Mouse (Mus musculus): ENCODE measurements around the gene Rtn4rl1. TPM values are rescaled to one million over a fixed set of nuclear protein-coding genes. Genes with fewer than 3 reads are reported as not detected.

Rtn4rl1 gene
- polyA plus RNA-seq, 1 experiment from 2014 or later, result 17.8 TPM

DNA sequence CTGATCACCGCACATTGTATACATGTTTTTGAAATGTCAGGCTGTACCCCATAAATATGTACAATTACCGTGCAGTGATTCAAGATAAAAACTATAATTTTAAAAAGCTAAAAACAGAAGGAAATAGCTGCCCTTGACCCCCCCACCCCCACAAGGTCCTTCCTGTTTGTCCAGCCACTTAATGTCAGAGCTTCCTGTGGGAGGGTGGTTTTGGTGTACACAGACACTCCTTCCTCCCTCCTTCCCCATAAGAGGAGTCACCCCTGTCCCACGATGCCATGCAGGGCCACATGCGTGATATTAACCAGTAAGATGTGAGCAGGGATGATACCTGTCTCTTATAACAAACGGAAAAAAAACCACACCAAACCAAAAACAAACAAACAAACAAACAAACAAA lies 61.7 kb downstream of the Rtn4rl1 start:
- no peak overlapping the region for H3K27ac ChIP-seq (ENCODE audit: low read length)
- no peak overlapping the region for H3K4me2 ChIP-seq (ENCODE audit: low read length)
- H3K36me3 ChIP-seq (ENCODE audit: control insufficient read depth, insufficient read depth, low read length), result no peaks in the 10 kb centered on the region
- no peaks in the 10 kb centered on the region for H3K9me3 ChIP-seq (replicated peaks; ENCODE audit: control insufficient read depth, low read length, poor library complexity, severe bottlenecking)
- H3K4me1 ChIP-seq (ENCODE audit: control insufficient read depth, insufficient read depth, low read length), result no peaks in the 10 kb centered on the region
- no peak for ATAC-seq
- no peaks in the 10 kb centered on the region for H3K27me3 ChIP-seq (ENCODE audit: control insufficient read depth, insufficient read depth, low read depth, low read length)
- WGBS, result 82% methylated on average over 5 of the region's 5 CpGs
- no peak overlapping the region for H3K9ac ChIP-seq (ENCODE audit: low read depth, low read length)
- no peak overlapping the region for H3K4me3 ChIP-seq (ENCODE audit: low read depth, low read length)

DNA sequence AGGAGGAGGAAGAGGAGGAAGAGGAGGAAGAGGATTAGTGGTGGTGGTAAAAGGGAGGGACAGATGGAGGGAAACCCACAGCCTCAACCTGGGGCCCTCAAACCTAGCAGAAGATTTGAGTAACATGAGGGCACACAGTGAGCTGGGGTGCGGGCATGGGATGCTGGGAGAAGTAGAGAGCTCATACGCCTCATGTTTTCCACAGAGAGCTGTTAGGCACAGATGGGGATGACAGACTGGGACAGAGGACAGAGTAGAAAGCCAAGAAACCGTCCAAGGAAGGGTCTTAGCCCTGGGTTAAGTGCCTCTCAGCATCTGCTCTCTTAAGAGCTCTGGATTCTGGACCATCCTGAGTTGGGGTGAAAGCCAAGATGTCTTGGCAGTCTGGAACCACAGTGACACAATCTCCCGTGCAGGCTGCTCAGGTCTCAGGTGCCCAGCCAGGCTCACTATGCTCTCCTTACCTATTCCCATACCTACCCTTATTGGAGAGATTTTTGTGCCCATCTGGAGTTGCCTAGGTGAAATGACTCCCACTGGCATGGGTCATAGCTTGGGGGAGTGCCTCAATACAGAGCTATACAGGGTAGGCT lies 63.6 kb downstream of the Rtn4rl1 start:
- no peak overlapping the region for H3K4me3 ChIP-seq (ENCODE audit: low read depth, low read length)
- no peaks in the 10 kb centered on the region for H3K27me3 ChIP-seq (ENCODE audit: control insufficient read depth, insufficient read depth, low read depth, low read length)
- H3K36me3 ChIP-seq (ENCODE audit: control insufficient read depth, insufficient read depth, low read length), result no peaks in the 10 kb centered on the region
- H3K27ac ChIP-seq (ENCODE audit: low read length), result no peak overlapping the region
- 81% methylated on average over 4 of the region's 4 CpGs for WGBS
- no peak for ATAC-seq
- H3K4me2 ChIP-seq (ENCODE audit: low read length), result no peak overlapping the region
- H3K4me1 ChIP-seq (ENCODE audit: control insufficient read depth, insufficient read depth, low read length), result peaks cover 9% of the 10 kb centered on the region
- no peaks in the 10 kb centered on the region for H3K9me3 ChIP-seq (replicated peaks; ENCODE audit: control insufficient read depth, low read length, poor library complexity, severe bottlenecking)
- no peak overlapping the region for H3K9ac ChIP-seq (ENCODE audit: low read depth, low read length)

DNA sequence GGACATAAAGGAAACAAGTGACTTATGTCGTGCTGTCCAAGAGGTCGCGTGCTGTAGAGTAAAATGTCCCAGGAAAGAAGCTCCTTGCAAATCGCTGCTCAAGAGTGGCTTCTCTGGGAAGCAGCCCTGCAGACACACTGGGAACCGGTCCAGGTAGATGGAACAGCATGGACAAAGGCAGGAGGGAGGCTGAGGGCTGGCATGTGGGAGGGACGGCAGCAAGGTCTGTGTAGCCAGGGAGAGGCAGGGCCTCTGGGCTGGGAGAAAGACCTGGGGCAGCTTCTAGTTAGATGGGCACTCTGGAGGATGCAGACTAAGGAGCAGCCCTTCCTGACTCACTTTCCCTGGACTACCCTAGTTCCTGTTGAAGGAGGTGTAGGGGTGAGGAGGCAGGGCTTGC lies 65.8 kb downstream of the Rtn4rl1 start:
- Histone ChIP-seq H3K27me3 (ENCODE audit: control insufficient read depth, insufficient read depth, low read depth, low read length) (no peaks in the 10 kb centered on the region), H3K4me3 (ENCODE audit: low read depth, low read length) (no peak overlapping the region), H3K9ac (ENCODE audit: low read depth, low read length) (no peak overlapping the region), H3K4me2 (ENCODE audit: low read length) (no peak overlapping the region), H3K36me3 (ENCODE audit: control insufficient read depth, insufficient read depth, low read length) (no peaks in the 10 kb centered on the region), H3K4me1 (ENCODE audit: control insufficient read depth, insufficient read depth, low read length) (peaks cover 20% of the 10 kb centered on the region), H3K27ac (ENCODE audit: low read length) (no peak overlapping the region), H3K9me3 (replicated peaks; ENCODE audit: control insufficient read depth, low read length, poor library complexity, severe bottlenecking) (no peaks in the 10 kb centered on the region)
- 72% methylated on average over 6 of the region's 6 CpGs for whole genome bisulfite sequencing
- no peak for ATAC-seq

DNA sequence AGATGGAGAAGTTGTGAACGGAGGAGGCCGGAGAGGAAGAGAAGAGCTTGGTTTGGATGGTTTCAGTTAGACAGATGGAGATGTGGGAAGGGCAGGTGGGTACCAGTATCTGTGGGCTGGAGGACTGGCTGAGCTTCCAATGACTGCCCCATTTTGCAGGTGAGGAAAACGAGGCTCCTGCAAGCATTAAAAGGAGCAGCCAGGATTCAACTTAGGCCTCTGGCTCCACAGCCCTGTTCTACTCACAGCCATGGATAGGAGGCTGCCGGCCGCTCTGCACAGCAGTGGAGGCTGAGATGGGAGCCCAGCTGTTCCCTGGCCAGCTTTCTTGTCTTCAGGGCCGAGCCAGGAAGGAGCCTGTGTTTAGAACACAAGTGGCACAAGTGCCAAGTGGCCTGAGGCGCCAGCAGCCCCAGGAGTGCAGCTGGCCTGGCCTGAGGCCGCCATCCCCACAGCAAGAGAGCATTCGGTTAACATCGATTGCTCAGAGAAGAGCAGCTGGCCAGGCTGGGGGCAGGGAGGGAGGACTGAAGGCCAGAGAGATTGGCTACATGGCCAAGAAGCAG lies 66.5 kb downstream of the Rtn4rl1 start:
- H3K27me3 ChIP-seq (ENCODE audit: control insufficient read depth, insufficient read depth, low read depth, low read length), result no peaks in the 10 kb centered on the region
- no peak overlapping the region for H3K4me2 ChIP-seq (ENCODE audit: low read length)
- no peak overlapping the region for H3K27ac ChIP-seq (ENCODE audit: low read length)
- WGBS, result 55% methylated on average over 10 of the region's 10 CpGs
- peaks cover 20% of the 10 kb centered on the region for H3K4me1 ChIP-seq (ENCODE audit: control insufficient read depth, insufficient read depth, low read length)
- no peak overlapping the region for H3K4me3 ChIP-seq (ENCODE audit: low read depth, low read length)
- no peaks in the 10 kb centered on the region for H3K9me3 ChIP-seq (replicated peaks; ENCODE audit: control insufficient read depth, low read length, poor library complexity, severe bottlenecking)
- H3K36me3 ChIP-seq (ENCODE audit: control insufficient read depth, insufficient read depth, low read length), result no peaks in the 10 kb centered on the region
- no peak for ATAC-seq
- H3K9ac ChIP-seq (ENCODE audit: low read depth, low read length), result no peak overlapping the region

DNA sequence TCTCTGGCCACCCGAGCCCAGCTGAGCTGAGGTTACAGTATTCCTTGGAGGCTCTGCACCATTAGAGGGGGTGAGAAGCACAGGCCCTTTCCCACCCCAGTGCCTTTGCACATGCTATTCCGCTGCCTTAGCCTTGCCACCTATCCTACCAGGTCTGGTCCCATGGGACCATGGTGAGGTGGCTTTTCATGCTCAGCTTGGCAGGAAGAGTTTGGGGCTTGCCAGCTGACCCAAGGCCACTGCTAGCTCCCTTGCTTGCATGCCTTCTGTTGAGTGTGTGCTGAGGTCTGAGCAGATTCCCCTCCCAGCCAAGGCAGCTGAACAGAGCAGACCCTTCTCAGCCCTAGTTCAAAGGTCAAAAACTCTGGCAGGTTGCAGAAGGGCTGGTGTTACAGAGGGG lies 67.4 kb downstream of the Rtn4rl1 start:
- Histone ChIP-seq H3K27ac (ENCODE audit: low read length) (no peak overlapping the region), H3K27me3 (ENCODE audit: control insufficient read depth, insufficient read depth, low read depth, low read length) (no peaks in the 10 kb centered on the region), H3K4me2 (ENCODE audit: low read length) (no peak overlapping the region), H3K9me3 (replicated peaks; ENCODE audit: control insufficient read depth, low read length, poor library complexity, severe bottlenecking) (no peaks in the 10 kb centered on the region), H3K4me1 (ENCODE audit: control insufficient read depth, insufficient read depth, low read length) (peaks cover 20% of the 10 kb centered on the region), H3K36me3 (ENCODE audit: control insufficient read depth, insufficient read depth, low read length) (no peaks in the 10 kb centered on the region), H3K4me3 (ENCODE audit: low read depth, low read length) (no peak overlapping the region), H3K9ac (ENCODE audit: low read depth, low read length) (no peak overlapping the region)
- 94% methylated on average over 2 of the region's 2 CpGs for WGBS
- no peak for ATAC-seq

DNA sequence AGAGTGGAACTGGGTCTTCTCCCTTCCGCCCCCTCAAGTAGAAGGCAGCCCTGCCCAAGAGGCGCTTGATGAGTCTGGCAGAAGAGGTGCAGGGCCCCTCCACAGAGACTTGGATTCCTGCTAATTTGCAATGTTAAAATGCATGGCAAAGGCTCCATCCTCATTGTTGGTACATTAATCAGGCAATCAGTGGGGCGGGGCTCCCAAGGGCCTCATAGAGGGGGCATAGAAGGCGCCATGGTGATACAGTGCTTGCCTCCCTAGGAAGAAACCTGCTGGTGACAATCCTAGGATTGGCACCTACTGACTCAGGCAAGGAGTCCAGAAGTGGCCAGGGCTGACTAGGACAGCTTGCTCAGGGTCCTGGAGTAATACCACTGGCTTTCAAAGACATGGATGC lies 68.1 kb downstream of the Rtn4rl1 start:
- Histone ChIP-seq H3K4me2 (ENCODE audit: low read length) (no peak overlapping the region), H3K4me1 (ENCODE audit: control insufficient read depth, insufficient read depth, low read length) (peaks cover 20% of the 10 kb centered on the region), H3K9me3 (replicated peaks; ENCODE audit: control insufficient read depth, low read length, poor library complexity, severe bottlenecking) (no peaks in the 10 kb centered on the region), H3K4me3 (ENCODE audit: low read depth, low read length) (no peak overlapping the region), H3K27me3 (ENCODE audit: control insufficient read depth, insufficient read depth, low read depth, low read length) (no peaks in the 10 kb centered on the region), H3K36me3 (ENCODE audit: control insufficient read depth, insufficient read depth, low read length) (no peaks in the 10 kb centered on the region), H3K9ac (ENCODE audit: low read depth, low read length) (no peak overlapping the region), H3K27ac (ENCODE audit: low read length) (no peak overlapping the region)
- no peak for ATAC-seq
- WGBS, result 88% methylated on average over 4 of the region's 4 CpGs

DNA sequence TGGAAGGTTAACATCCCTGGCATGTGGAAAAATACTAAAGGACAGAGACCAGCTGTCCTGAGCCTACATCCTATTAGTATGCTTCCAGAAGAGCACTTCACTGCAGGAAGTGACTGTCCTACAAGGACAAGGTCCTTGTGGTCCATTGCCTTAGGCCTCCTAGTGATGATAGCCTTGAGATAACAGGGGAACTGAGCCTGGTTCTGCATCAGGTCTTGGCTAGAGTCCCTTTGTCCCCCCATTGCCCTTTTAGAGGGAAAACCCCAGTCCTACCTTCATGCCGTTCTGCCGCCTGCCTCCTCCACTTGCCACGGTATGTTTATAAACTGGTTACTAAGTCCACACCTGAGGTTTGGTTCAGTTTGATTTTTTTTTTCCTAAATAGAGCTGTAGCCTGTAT lies 68.6 kb downstream of the Rtn4rl1 start:
- 85% methylated on average over 3 of the region's 3 CpGs for WGBS
- Histone ChIP-seq H3K9ac (ENCODE audit: low read depth, low read length) (no peak overlapping the region), H3K4me3 (ENCODE audit: low read depth, low read length) (no peak overlapping the region), H3K9me3 (replicated peaks; ENCODE audit: control insufficient read depth, low read length, poor library complexity, severe bottlenecking) (no peaks in the 10 kb centered on the region), H3K4me2 (ENCODE audit: low read length) (no peak overlapping the region), H3K27me3 (ENCODE audit: control insufficient read depth, insufficient read depth, low read depth, low read length) (no peaks in the 10 kb centered on the region), H3K27ac (ENCODE audit: low read length) (no peak overlapping the region), H3K4me1 (ENCODE audit: control insufficient read depth, insufficient read depth, low read length) (peaks cover 20% of the 10 kb centered on the region), H3K36me3 (ENCODE audit: control insufficient read depth, insufficient read depth, low read length) (no peaks in the 10 kb centered on the region)
- ATAC-seq, result no peak

DNA sequence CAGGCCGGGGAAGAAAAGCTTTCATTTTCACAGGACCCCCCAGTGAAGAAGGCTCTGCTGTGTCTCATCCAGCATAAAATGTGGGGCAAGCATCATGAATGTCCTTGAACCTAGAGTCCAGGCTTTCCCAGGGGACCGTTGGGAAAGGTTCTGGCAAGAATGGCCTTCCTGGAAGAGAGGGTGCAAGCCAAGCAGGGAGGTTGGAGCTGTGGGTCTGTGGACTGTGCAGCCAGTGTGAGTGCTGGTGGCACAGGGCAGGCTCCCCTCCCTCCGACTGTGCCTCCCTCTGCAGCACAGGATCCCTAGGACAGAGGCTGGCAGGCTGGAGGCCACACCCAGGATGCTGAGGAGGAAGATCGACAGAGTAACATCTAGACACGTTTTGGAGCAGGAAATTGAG lies 69.2 kb downstream of the Rtn4rl1 start:
- 56% methylated on average over 5 of the region's 5 CpGs for WGBS
- Histone ChIP-seq H3K4me3 (ENCODE audit: low read depth, low read length) (no peak overlapping the region), H3K27ac (ENCODE audit: low read length) (no peak overlapping the region), H3K36me3 (ENCODE audit: control insufficient read depth, insufficient read depth, low read length) (no peaks in the 10 kb centered on the region), H3K4me2 (ENCODE audit: low read length) (no peak overlapping the region), H3K27me3 (ENCODE audit: control insufficient read depth, insufficient read depth, low read depth, low read length) (no peaks in the 10 kb centered on the region), H3K9me3 (replicated peaks; ENCODE audit: control insufficient read depth, low read length, poor library complexity, severe bottlenecking) (no peaks in the 10 kb centered on the region), H3K9ac (ENCODE audit: low read depth, low read length) (no peak overlapping the region), H3K4me1 (ENCODE audit: control insufficient read depth, insufficient read depth, low read length) (peaks cover 21% of the 10 kb centered on the region)
- no peak for ATAC-seq

DNA sequence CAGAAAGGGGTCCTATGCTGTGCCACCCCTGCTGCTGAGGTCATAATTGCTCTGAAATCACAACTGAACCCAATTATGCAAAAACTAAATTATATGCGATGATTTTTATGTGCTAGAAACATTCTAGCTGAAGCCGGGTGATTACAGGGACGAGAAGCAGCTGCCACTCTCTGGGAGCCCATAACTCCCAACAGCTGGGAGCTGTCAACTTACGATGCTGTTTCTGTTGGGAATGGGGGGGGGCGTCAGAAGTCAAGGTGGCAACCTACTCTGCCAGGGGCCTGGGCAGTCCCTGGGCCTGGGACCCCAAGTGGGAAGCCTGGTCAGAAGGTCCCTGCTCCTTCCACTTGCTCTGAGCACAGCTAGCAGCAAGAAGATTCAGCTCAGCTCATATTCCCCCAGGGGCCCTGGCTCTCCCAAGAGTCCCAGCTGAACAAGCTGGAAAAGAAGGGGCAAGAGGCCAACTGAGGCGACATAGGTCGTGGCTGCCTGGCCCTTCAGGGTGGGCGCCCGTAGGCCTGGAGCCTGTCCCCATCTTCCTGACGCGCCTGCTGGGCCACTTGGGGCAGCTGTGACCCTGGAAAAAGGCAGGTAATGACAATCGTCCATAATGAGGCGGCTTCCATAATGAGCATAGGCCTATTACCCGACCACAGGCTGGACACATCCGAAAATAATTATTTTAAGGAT lies 69.8 kb downstream of the Rtn4rl1 start:
- Histone ChIP-seq H3K4me1 (ENCODE audit: control insufficient read depth, insufficient read depth, low read length) (peaks cover 24% of the 10 kb centered on the region), H3K27ac (ENCODE audit: low read length) (no peak overlapping the region), H3K27me3 (ENCODE audit: control insufficient read depth, insufficient read depth, low read depth, low read length) (no peaks in the 10 kb centered on the region), H3K9me3 (replicated peaks; ENCODE audit: control insufficient read depth, low read length, poor library complexity, severe bottlenecking) (no peaks in the 10 kb centered on the region), H3K36me3 (ENCODE audit: control insufficient read depth, insufficient read depth, low read length) (no peaks in the 10 kb centered on the region), H3K4me2 (ENCODE audit: low read length) (no peak overlapping the region), H3K9ac (ENCODE audit: low read depth, low read length) (peak overlapping the region; percentile 1; the same call in 1 of the 2 replicates), H3K4me3 (ENCODE audit: low read depth, low read length) (no peak overlapping the region)
- WGBS, result 45% methylated on average over 15 of the region's 15 CpGs
- no peak for ATAC-seq

Measured in midbrain, embryonic 16.5 days (tissue).